Mouse (Mus musculus): ENCODE results near the gene Lag3. TPM values are rescaled to one million over a fixed set of nuclear protein-coding genes. Genes with fewer than 3 reads are reported as not detected.

The Lag3 gene
- 0.44 TPM in 1 of 2 replicates, not detected in the other for polyA plus RNA-seq (2012; ENCODE audit: insufficient read depth, insufficient read length, missing spikeins)

DNA sequence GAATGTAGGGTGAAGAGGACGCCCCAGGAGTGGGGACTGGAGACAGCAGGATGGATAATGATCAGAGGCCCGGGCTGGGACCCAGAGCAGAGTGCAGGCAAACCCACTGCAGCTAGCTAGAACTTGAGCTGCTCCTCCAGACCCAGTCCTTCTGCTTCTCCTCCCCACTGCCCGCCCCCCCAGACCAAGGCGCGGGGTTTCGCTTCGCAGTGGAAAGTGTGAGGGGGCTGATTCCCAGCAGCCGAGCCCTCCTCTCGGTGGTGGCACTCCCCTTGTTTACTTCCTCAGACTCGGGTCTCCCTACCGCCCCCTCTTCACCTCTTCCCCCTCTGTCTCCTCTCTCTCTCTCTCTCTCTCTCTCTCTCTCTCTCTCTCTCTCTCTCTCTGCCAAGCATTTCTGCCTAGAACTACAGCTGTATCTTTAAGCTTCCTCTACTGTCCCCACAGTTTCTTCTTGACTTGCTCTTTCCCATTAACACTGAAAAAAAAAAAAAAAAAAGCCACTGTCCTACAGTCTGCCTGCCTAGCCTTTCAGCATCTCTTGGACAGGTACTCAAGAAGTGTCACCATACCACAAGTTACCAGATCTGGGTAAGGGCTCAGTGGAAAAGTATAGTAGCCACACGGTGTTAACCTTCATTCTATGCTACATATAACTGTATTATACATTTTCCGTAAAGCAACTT is at the start of gene Lag3:
Gene Lag3, minus strand, starts transcription at position 173 of the 686 bp plus-strand sequence.
- H3K4me3 ChIP-seq (ENCODE audit: insufficient read depth, low read length), result no peak within 1 kb of the TSS
- no peak for TF ChIP-seq POLR2A (IDR thresholded peaks at IDR 0.05; ENCODE audit: borderline replicate concordance, low read depth, low read length)
- TF ChIP-seq CTCF (IDR thresholded peaks at IDR 0.05; ENCODE audit: low read depth, low read length), result no peak
- no peak within 1 kb of the TSS for H3K27ac ChIP-seq (ENCODE audit: insufficient read depth, low read depth, low read length)
- H3K4me1 ChIP-seq (ENCODE audit: control insufficient read depth, insufficient read depth, low read length), result peaks cover 28% of the 10 kb centered on the region

GRCm38 (mm10) chr6:124961021-124961420 is 49.5 kb upstream of the Lag3 start:
- Histone ChIP-seq H3K4me3 (ENCODE audit: insufficient read depth, low read length) (no peak overlapping the region), H3K4me1 (ENCODE audit: control insufficient read depth, insufficient read depth, low read length) (peaks cover 11% of the 10 kb centered on the region), H3K27ac (ENCODE audit: insufficient read depth, low read depth, low read length) (no peak overlapping the region)
- TF ChIP-seq CTCF (IDR thresholded peaks at IDR 0.05; ENCODE audit: low read depth, low read length) (no peak), POLR2A (IDR thresholded peaks at IDR 0.05; ENCODE audit: borderline replicate concordance, low read depth, low read length) (no peak)

- peaks cover 11% of the 10 kb centered on the region for H3K4me1 ChIP-seq (ENCODE audit: control insufficient read depth, insufficient read depth, low read length)
- TF ChIP-seq CTCF (IDR thresholded peaks at IDR 0.05; ENCODE audit: low read depth, low read length) (no peak), POLR2A (IDR thresholded peaks at IDR 0.05; ENCODE audit: borderline replicate concordance, low read depth, low read length) (no peak)
- no peak overlapping the region for H3K4me3 ChIP-seq (ENCODE audit: insufficient read depth, low read length)
- H3K27ac ChIP-seq (ENCODE audit: insufficient read depth, low read depth, low read length), result no peak overlapping the region
Observed at GRCm38 (mm10) chr6:124959960-124960359, 48.5 kb upstream of the Lag3 start.

DNA sequence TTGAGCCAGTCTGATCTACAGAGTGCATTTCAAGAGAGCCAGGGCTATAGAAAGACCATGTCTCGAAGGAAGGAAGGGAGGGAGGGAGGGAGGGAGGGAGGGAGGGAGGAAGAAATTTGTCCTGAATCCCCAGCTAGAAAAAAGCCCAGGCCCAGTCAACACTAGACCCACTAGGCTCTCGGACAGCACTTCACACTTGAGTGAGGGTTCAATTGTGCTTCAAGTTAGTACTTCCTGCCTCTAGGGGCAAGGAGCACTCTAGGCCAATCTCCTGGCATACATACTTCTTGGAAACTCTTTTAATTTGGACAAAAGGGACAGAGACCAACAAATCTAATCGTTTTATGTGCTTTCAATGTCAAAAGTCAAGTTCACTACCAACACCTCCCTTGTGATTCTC is 46.6 kb upstream of the Lag3 start:
- Histone ChIP-seq H3K4me1 (ENCODE audit: control insufficient read depth, insufficient read depth, low read length) (peaks cover under 1% of the 10 kb centered on the region; the same call in 1 of the 2 replicates), H3K27ac (ENCODE audit: insufficient read depth, low read depth, low read length) (no peak overlapping the region), H3K4me3 (ENCODE audit: insufficient read depth, low read length) (no peak overlapping the region)
- TF ChIP-seq CTCF (IDR thresholded peaks at IDR 0.05; ENCODE audit: low read depth, low read length) (no peak), POLR2A (IDR thresholded peaks at IDR 0.05; ENCODE audit: borderline replicate concordance, low read depth, low read length) (no peak)

DNA sequence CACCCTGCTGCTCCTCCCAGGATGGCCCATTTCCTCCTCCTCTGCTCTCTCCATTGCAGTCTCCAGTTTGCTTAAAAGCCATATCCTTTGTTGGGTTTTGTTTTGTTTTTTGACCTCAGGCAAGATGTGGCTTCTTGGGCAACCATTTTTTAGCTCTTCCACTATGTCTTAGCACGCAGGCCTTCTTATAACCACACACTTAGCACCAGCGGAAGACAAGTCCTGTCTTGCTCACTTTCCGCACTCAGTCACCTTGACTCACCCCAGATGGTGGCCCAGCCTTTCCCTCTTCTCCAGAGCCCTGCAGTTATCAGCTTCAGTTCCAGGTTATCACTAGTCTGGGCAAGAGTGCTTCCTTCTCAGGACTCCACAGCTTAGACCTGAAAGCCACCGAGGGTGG is 43.7 kb upstream of the Lag3 start:
- TF ChIP-seq POLR2A (IDR thresholded peaks at IDR 0.05; ENCODE audit: borderline replicate concordance, low read depth, low read length) (no peak), CTCF (IDR thresholded peaks at IDR 0.05; ENCODE audit: low read depth, low read length) (no peak)
- Histone ChIP-seq H3K4me1 (ENCODE audit: control insufficient read depth, insufficient read depth, low read length) (no peaks in the 10 kb centered on the region), H3K4me3 (ENCODE audit: insufficient read depth, low read length) (no peak overlapping the region), H3K27ac (ENCODE audit: insufficient read depth, low read depth, low read length) (no peak overlapping the region)

- H3K4me3 ChIP-seq (ENCODE audit: insufficient read depth, low read length), result no peak overlapping the region
- H3K27ac ChIP-seq (ENCODE audit: insufficient read depth, low read depth, low read length), result no peak overlapping the region
- TF ChIP-seq CTCF (IDR thresholded peaks at IDR 0.05; ENCODE audit: low read depth, low read length) (no peak), POLR2A (IDR thresholded peaks at IDR 0.05; ENCODE audit: borderline replicate concordance, low read depth, low read length) (no peak)
- no peaks in the 10 kb centered on the region for H3K4me1 ChIP-seq (ENCODE audit: control insufficient read depth, insufficient read depth, low read length)
Observed at GRCm38 (mm10) chr6:124953991-124954715, 42.6 kb upstream of the Lag3 start.

GRCm38 (mm10) chr6:124943526-124943925 is 32.0 kb upstream of the Lag3 start:
- H3K27ac ChIP-seq (ENCODE audit: insufficient read depth, low read depth, low read length), result no peak overlapping the region
- no peaks in the 10 kb centered on the region for H3K4me1 ChIP-seq (ENCODE audit: control insufficient read depth, insufficient read depth, low read length)
- no peak overlapping the region for H3K4me3 ChIP-seq (ENCODE audit: insufficient read depth, low read length)
- no peak for TF ChIP-seq POLR2A (IDR thresholded peaks at IDR 0.05; ENCODE audit: borderline replicate concordance, low read depth, low read length)
- TF ChIP-seq CTCF (IDR thresholded peaks at IDR 0.05; ENCODE audit: low read depth, low read length), result no peak

DNA sequence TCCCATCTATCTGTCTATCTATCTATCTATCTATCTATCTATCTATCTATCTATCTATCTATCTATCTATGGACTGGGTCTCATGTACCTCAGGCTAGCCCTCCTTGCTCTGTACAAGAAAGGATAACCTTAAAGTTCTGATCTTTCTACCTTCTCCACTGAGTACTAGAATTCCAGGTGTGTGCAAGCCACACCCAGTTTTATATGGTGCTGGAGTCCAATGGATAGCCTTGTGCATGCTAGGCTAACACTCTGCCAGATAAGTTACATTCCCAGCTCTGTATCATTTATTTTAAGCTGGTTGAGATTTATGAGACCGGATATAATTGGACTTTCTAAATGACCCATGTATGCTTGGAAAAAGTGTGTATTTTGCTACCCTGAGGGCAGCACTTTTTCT is 30.2 kb upstream of the Lag3 start:
- Histone ChIP-seq H3K4me1 (ENCODE audit: control insufficient read depth, insufficient read depth, low read length) (no peaks in the 10 kb centered on the region), H3K4me3 (ENCODE audit: insufficient read depth, low read length) (no peak overlapping the region)
- TF ChIP-seq POLR2A (IDR thresholded peaks at IDR 0.05; ENCODE audit: borderline replicate concordance, low read depth, low read length) (no peak), CTCF (IDR thresholded peaks at IDR 0.05; ENCODE audit: low read depth, low read length) (no peak)

GRCm38 (mm10) chr6:124938554-124938953 is 27.0 kb upstream of the Lag3 start:
- Histone ChIP-seq H3K27ac (ENCODE audit: insufficient read depth, low read depth, low read length) (no peak overlapping the region), H3K4me3 (ENCODE audit: insufficient read depth, low read length) (no peak overlapping the region)

More for the DNA sequence above, 30.2 kb upstream of the Lag3 start:
- no peak overlapping the region for H3K27ac ChIP-seq (ENCODE audit: insufficient read depth, low read depth, low read length)

GRCm38 (mm10) chr6:124937493-124937892 is 26.0 kb upstream of the Lag3 start:
- Histone ChIP-seq H3K27ac (ENCODE audit: insufficient read depth, low read depth, low read length) (no peak overlapping the region), H3K4me1 (ENCODE audit: control insufficient read depth, insufficient read depth, low read length) (peaks cover 3% of the 10 kb centered on the region), H3K4me3 (ENCODE audit: insufficient read depth, low read length) (no peak overlapping the region)
- TF ChIP-seq POLR2A (IDR thresholded peaks at IDR 0.05; ENCODE audit: borderline replicate concordance, low read depth, low read length) (no peak), CTCF (IDR thresholded peaks at IDR 0.05; ENCODE audit: low read depth, low read length) (no peak)

More at GRCm38 (mm10) chr6:124938554-124938953, 27.0 kb upstream of the Lag3 start:
- no peak for TF ChIP-seq CTCF (IDR thresholded peaks at IDR 0.05; ENCODE audit: low read depth, low read length)
- no peak for TF ChIP-seq POLR2A (IDR thresholded peaks at IDR 0.05; ENCODE audit: borderline replicate concordance, low read depth, low read length)
- no peaks in the 10 kb centered on the region for H3K4me1 ChIP-seq (ENCODE audit: control insufficient read depth, insufficient read depth, low read length)
